Mouse (Mus musculus) hindbrain, embryonic 14.5 days (tissue): ENCODE data around the gene Slc5a5. TPM values are rescaled to one million over a fixed set of nuclear protein-coding genes. Genes with fewer than 3 reads are reported as not detected.

Source experiments
- ATAC-seq: fragments of 200-750 bp; cut with Nextera tagmentation; 2 replicates; pipeline ENCODE4 v1.8.0; 2017; ENCODE audit warnings: moderate number of reproducible peaks, mild to moderate bottlenecking, moderate TSS enrichment, moderate library complexity; ENCODE audit not compliant: low FRiP score
- DNase-seq: peaks from one replicate; pipeline ENCODE4 v3.0.0-alpha.2; 2015; ENCODE audit warnings: low spot score
- H3K27ac ChIP-seq: fragments of 300-500 bp; sonication (generic); 2 replicates; pipeline ENCODE4 v1.5.1; 2014; ENCODE audit warnings: mild to moderate bottlenecking, moderate library complexity
- H3K27me3 ChIP-seq: fragments of 300-500 bp; sonication (generic); 2 replicates; pipeline ENCODE4 v1.6.1; 2014; ENCODE audit warnings: mild to moderate bottlenecking, low read length, mixed read lengths; ENCODE audit not compliant: control insufficient read depth, insufficient read depth
- H3K36me3 ChIP-seq: fragments of 300-500 bp; sonication (generic); replicated peaks from 2 replicates; pipeline ENCODE4 v1.6.1; 2014; ENCODE audit not compliant: control insufficient read depth, insufficient read depth
- H3K4me1 ChIP-seq: fragments of 300-500 bp; sonication (generic); replicated peaks from 2 replicates; pipeline ENCODE4 v1.6.1; 2014; ENCODE audit warnings: antibody characterized with exemption, low read length, mixed read lengths; ENCODE audit not compliant: control insufficient read depth, insufficient read depth
- H3K4me2 ChIP-seq: fragments of 300-500 bp; sonication (generic); replicated peaks from 2 replicates; pipeline ENCODE4 v1.6.1; 2014; ENCODE audit warnings: mild to moderate bottlenecking, moderate library complexity
- H3K4me3 ChIP-seq: fragments of 300-500 bp; sonication (generic); replicated peaks from 2 replicates; pipeline ENCODE4 v1.5.1; 2014; ENCODE audit warnings: mild to moderate bottlenecking, low read length
- H3K9ac ChIP-seq: fragments of 300-500 bp; sonication (generic); 2 replicates; pipeline ENCODE4 v1.6.1; 2014
- H3K9me3 ChIP-seq: fragments of 300-500 bp; sonication (generic); 2 replicates; pipeline ENCODE4 v1.6.1; 2016; ENCODE audit warnings: low read length; ENCODE audit not compliant: control insufficient read depth
- WGBS: fragments of 180-500 bp; shearing (Covaris S2); extraction: QIAGEN DNeasy Blood & Tissue Kit; methylation state at CpG from one replicate; pipeline ENCODE4 v1.1.7; 2014; 5-methylcytosine and 5-hydroxymethylcytosine counted together
- polyA plus RNA-seq: library from polyadenylated mRNA; unstranded; fragments of >200 nt; fragmentation: Nextera tagmentation; extraction: Ambion mirVana; gene quantifications from 2 replicates; pipeline ENCODE4 v1.2.1, GENCODE M21; 2014

The Slc5a5 gene
- polyA plus RNA-seq, 1 experiment from 2014 or later = 1.5 TPM

DNA sequence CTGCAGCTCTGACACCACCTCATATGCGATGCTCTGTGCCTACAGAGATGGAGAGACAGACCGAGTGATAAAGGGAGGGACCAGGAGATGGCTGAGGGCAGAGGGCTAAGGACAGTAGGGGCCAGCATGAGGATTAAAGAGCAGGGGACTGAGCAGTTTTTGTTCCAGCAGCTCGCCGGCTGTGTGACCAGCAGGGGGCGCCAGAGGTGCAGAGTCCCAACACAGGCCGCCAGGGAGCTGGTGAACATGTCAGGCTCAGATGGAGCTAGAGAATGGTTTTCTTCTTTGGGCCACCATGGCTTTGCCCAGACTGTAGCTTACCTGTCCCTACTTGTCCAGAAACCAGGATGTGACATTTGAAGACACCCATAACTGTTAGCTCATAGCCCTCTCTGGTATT lies 48.0 kb downstream of the Slc5a5 start:
- Histone ChIP-seq H3K4me2 (no peak overlapping the region), H3K27me3 (no peaks in the 10 kb centered on the region), H3K4me3 (no peak overlapping the region), H3K9ac (no peak overlapping the region), H3K27ac (no peak overlapping the region), H3K4me1 (peaks cover 3% of the 10 kb centered on the region; the same call in 1 of the 2 replicates), H3K36me3 (no peaks in the 10 kb centered on the region), H3K9me3 (no peaks in the 10 kb centered on the region)
- DNase-seq = peak; percentile 86
- no peak for ATAC-seq
- 2% methylated on average over 6 of the region's 6 CpGs for WGBS

DNA sequence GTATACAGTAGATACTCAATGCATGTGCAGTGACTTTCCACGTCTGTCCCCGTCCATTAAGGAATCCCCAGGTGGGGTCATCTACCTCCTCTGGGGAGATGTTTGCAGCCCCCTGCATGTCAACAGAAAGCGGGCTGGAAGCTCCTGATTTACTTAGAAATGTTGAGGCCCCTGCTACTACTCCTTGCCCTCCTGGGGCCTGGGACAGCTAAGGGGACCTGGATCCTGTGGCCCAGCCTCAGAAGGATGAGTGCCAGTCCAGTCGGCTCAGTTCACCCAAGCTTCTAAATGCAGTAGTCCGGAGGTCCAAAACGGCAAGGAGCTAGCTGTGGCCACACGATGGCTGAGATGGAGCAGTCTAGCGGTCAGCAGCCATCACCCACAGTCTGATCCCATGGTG lies 48.6 kb downstream of the Slc5a5 start:
- H3K27ac ChIP-seq = no peak overlapping the region
- no peak overlapping the region for H3K9ac ChIP-seq
- WGBS = 91% methylated on average over 8 of the region's 8 CpGs
- DNase-seq (no peak), ATAC-seq (no peak)
- H3K27me3 ChIP-seq = no peaks in the 10 kb centered on the region
- H3K4me2 ChIP-seq = no peak overlapping the region
- H3K36me3 ChIP-seq = no peaks in the 10 kb centered on the region
- H3K4me1 ChIP-seq = peaks cover 3% of the 10 kb centered on the region; the same call in 1 of the 2 replicates
- H3K9me3 ChIP-seq = no peaks in the 10 kb centered on the region
- H3K4me3 ChIP-seq = no peak overlapping the region

DNA sequence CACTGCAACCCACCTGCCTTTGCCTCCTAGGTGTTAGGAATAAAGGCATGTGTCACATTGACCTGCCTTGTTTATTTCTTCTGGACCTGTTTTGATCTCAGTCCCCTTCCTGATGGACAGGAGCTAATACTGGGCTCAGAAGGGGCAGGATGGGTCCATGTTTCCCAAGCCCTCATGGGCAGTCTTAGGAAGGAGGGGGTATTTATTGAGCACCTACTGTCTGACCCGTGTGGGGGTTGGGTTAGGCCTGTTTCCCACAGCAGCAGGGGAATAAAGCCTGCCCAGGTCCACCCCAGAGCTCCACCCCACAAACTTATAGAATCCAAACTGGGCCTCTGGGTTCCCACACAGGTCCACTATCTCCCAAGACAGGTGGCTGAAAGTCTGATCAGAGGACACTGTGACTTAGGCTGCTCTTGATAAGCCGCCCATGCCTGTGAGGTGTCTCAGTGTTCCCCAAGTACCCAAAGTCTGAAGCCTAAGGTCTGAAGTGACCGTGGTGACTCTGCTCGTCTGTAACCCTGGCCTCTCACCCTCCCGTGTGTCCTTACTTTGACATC lies 49.3 kb downstream of the Slc5a5 start:
- H3K27me3 ChIP-seq = no peaks in the 10 kb centered on the region
- no peak overlapping the region for H3K4me3 ChIP-seq
- 86% methylated on average over 5 of the region's 5 CpGs for WGBS
- DNase-seq (no peak), ATAC-seq (no peak)
- no peak overlapping the region for H3K27ac ChIP-seq
- no peaks in the 10 kb centered on the region for H3K9me3 ChIP-seq
- peaks cover 3% of the 10 kb centered on the region; the same call in 1 of the 2 replicates for H3K4me1 ChIP-seq
- no peak overlapping the region for H3K4me2 ChIP-seq
- H3K36me3 ChIP-seq = no peaks in the 10 kb centered on the region
- H3K9ac ChIP-seq = no peak overlapping the region

DNA sequence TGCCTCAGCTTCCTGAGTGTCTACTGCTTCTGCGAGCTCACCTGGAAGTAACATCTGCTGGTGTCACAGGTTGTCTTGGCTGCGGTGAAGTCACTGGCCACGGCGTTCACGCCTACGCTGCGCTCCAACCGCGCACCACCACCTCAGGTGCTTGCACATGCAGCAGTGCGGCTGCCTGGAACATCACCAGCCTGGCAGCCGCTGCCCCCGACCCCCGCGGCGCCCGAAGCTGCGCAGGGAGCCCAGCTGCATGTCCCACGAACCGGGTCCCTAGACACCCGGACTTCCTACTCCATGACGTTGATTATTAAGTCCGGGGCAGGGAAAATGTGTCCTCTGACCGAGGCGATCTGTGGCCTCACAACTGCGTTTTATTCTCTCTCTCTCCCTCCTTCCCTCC lies 50.1 kb downstream of the Slc5a5 start:
- WGBS = 67% methylated on average over 25 of the region's 25 CpGs
- no peaks in the 10 kb centered on the region for H3K9me3 ChIP-seq

DNA sequence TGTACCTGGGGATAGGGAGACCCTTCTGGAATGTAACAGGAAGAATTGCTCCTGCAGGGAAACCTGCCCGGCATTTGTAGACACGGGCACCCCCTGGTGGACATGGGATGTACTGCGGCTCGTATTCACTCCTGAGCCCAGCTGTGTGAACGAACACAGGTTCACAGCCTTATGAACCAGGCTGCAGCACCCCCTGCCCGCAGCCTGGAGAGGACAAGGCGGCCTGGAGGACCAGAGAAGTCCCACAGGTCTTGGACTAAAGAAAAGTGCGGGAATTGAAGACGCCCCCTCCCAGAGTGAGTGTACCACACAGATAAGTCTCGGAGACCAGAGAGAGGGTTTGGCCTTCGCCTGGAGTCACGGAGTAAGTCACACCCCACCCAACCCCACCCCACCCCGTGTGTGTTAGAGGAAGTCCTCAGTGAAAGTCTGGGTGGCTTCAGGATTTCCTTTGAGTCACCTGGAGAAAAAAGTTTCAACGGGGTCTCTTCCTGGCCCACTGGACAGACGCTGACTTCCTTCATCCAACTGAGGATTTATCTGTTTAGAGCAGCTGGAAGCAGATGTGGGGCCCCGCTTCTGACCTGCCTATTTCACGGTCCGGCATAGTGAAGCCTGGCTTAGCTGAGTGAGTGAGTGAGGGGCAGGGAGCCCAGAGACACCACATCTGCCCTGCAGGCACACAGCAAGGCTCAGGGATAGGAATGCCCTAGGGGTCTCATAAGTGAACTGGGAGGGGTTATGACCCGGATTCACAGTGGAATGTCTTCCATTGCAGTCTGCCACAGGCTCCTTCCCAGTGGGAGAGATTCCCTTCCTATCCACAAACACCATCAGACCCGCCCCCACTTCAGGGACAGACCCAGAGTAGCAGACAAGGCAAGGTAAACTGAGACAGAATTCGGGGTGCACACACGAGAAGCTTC lies 51.1 kb downstream of the Slc5a5 start:
- Histone ChIP-seq H3K4me2 (no peak overlapping the region), H3K27ac (no peak overlapping the region), H3K9me3 (no peaks in the 10 kb centered on the region), H3K9ac (no peak overlapping the region), H3K4me3 (no peak overlapping the region), H3K36me3 (no peaks in the 10 kb centered on the region), H3K27me3 (no peaks in the 10 kb centered on the region), H3K4me1 (peaks cover 3% of the 10 kb centered on the region; the same call in 1 of the 2 replicates)
- 42% methylated on average over 22 of the region's 22 CpGs for WGBS
- DNase-seq (peak; percentile 95), ATAC-seq (no peak; the same call in 1 of the 2 replicates)

More for the DNA sequence above, 50.1 kb downstream of the Slc5a5 start:
- Histone ChIP-seq H3K27ac (no peak overlapping the region), H3K9ac (no peak overlapping the region), H3K27me3 (no peaks in the 10 kb centered on the region), H3K36me3 (no peaks in the 10 kb centered on the region), H3K4me2 (no peak overlapping the region), H3K4me1 (peaks cover 3% of the 10 kb centered on the region; the same call in 1 of the 2 replicates), H3K4me3 (no peak overlapping the region)
- DNase-seq = no peak
- ATAC-seq = no peak

DNA sequence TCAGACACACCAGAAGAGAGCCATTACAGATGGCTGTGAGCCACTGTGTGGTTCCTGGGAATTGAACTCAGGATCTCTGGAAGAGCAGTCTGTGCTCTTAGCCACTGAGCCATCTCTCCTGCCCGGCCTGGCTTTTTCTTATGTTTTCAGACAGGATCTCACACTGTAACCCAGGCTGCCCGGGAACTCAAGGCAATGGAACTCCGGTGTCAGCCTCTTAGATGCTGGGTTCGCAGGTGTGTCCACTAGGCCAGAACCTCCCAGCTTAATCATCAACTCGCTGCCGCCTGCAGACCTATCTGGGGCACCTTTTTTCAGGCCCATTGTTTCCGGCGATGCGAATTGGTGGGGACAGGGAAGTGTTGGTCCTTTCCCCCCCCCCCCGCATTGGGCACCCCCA lies 52.0 kb downstream of the Slc5a5 start:
- no peaks in the 10 kb centered on the region for H3K27me3 ChIP-seq
- 0 out of 2 replicates have a peak, but pooled peaks cover 7% of the 10 kb centered on the region for H3K36me3 ChIP-seq
- 58% methylated on average over 10 of the region's 10 CpGs for WGBS
- DNase-seq = no peak
- peak overlapping the region; percentile 55; the same call in 1 of the 2 replicates for H3K27ac ChIP-seq
- H3K4me3 ChIP-seq = no peak overlapping the region
- no peak overlapping the region for H3K9ac ChIP-seq
- no peak for ATAC-seq
- no peak overlapping the region for H3K4me2 ChIP-seq
- peaks cover 3% of the 10 kb centered on the region; the same call in 1 of the 2 replicates for H3K4me1 ChIP-seq
- no peaks in the 10 kb centered on the region for H3K9me3 ChIP-seq

DNA sequence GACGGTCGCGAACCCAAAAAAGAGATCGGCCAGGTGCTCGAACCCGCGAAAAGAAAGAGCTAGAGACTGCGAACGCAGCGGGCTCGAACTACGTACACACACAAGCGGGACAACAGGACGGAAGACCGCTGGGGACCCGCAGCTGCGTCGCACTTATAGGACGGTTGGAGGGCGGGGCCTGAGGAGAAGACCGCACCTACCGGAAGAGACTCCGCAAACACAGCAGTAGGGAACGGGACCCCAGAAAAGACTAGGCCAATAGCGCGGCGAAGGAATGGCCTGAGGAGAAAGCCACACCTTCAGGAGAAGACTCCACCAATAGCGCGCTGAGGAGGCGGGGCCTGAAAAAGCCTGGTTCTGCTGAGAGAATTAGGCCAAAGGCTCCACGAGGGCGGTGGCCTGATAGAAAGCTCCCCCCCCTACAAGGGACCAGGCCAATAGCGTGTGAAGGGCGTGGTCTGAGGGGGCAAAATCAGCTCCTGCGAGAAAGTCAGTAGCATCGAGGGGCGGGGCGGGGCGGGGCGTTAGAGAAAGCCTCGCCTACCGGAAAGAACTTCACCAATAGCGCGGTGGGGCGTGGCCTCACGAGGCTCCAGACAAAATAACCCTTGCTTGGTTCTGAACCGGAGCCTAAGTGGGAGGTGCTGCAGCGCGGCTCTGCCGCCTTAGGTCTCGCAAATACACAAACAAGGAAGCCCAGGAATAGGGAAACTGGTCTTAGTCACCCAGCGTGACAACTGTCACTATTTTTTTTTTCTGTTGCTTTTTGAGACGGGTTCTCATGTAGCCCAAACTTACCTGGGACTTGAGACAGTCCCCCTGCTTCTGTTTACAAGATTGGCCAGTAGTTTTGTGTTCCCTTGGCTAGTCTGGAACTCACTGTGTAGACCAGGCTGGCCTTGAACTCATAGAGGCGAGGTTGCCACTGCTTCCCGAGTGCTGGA lies 52.9 kb downstream of the Slc5a5 start, which contains the start of gene Arrdc2:
Arrdc2 (minus strand) TSS at position 313 of the 944 bp plus-strand sequence.
- peak; percentile 98 for DNase-seq
- peak within 1 kb of the TSS; percentile 44 for H3K4me3 ChIP-seq
- peak within 1 kb of the TSS; percentile 64 for H3K9ac ChIP-seq
- H3K4me2 ChIP-seq = peak within 1 kb of the TSS; percentile 55
- H3K9me3 ChIP-seq = no peaks in the 10 kb centered on the region
- H3K27ac ChIP-seq = peak within 1 kb of the TSS; percentile 90
- 0 out of 2 replicates have a peak, but pooled peaks cover 10% of the 10 kb centered on the region for H3K36me3 ChIP-seq
- WGBS = 3% methylated on average over 55 of the region's 55 CpGs
- no peaks in the 10 kb centered on the region for H3K27me3 ChIP-seq
- ATAC-seq = peak; percentile 97
- H3K4me1 ChIP-seq = peaks cover under 1% of the 10 kb centered on the region; the same call in 1 of the 2 replicates

DNA sequence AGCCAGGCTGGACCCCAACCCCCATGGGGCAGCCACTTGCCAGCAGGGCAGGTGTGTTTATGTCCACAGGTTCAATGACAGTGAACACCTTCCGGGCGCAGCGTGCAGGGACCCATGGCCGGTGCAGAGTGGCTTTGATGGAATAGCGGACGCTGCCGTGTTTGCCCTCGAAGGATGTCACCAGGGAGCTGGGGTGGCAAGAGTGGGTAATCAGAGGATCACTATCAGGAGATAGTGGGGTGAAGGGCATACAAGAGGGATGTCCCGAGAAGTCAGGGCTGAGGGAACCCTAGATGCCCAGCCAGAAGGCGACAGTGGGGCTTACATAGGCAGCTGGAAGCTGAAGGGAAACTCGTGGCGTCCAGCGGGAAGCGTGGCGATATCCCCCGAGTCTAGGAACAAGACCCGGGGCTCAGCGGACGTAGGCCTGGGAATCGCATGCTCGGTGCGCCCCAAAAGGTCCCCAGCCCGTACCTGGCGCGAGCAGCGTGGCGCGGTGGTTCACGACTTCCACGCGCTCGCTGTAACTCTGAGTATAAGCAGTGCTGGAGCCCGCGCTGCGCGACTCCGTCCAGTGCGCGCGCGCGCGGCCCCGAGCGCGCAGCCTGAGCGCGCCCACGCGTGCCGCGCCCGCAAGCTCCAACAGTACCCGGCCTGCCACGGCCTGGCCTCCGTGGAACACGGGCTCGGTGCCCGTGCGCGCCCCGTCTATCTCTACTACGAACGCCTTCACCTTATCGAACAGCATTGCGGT lies 53.7 kb downstream of the Slc5a5 start:
- WGBS = 3% methylated on average over 66 of the region's 66 CpGs
- H3K9me3 ChIP-seq = no peaks in the 10 kb centered on the region
- no peaks in the 10 kb centered on the region for H3K27me3 ChIP-seq
- H3K9ac ChIP-seq = peak overlapping the region; percentile 64
- H3K4me2 ChIP-seq = peak overlapping the region; percentile 55
- no peak for DNase-seq
- H3K27ac ChIP-seq = peak overlapping the region; percentile 90
- H3K4me1 ChIP-seq = no peaks in the 10 kb centered on the region; the same call in 1 of the 2 replicates
- peak overlapping the region; percentile 44 for H3K4me3 ChIP-seq
- H3K36me3 ChIP-seq = 0 out of 2 replicates have a peak, but pooled peaks cover 10% of the 10 kb centered on the region
- ATAC-seq = peak; percentile 42
